Mouse (Mus musculus): ENCODE measurements at regions not wholly inside any gene's neighbourhood (a gene's known extent, or its start where the extent isn't known, plus 50 kb on each side); places are given as distances from the start of the nearest gene placed in this dataset.
"Not testable (repeated sequence)": the region's sequence is repeated elsewhere in the genome, so short reads cannot be mapped to it uniquely, and the experiment has no call there.

- DNase-seq (ENCODE audit: low read depth, low spot score), result no peak
Observed at GRCm38 (mm10) chr12:70660388-70660787, 164.9 kb upstream of the Frmd6 start.

- DNase-seq (ENCODE audit: low read depth, low spot score), result not testable (repeated sequence)
Observed at GRCm38 (mm10) chr12:70668158-70668557, 157.2 kb upstream of the Frmd6 start.

- no peak for DNase-seq (ENCODE audit: low read depth, low spot score)
Observed at GRCm38 (mm10) chr12:70672115-70672514, 153.2 kb upstream of the Frmd6 start.

GRCm38 (mm10) chr12:70673188-70673587, 152.1 kb upstream of the Frmd6 start:
- DNase-seq (ENCODE audit: low read depth, low spot score), result no peak

GRCm38 (mm10) chr12:70674144-70674543, 151.2 kb upstream of the Frmd6 start:
- no peak for DNase-seq (ENCODE audit: low read depth, low spot score)

GRCm38 (mm10) chr12:70675846-70676245, 149.5 kb upstream of the Frmd6 start:
- DNase-seq (ENCODE audit: low read depth, low spot score), result no peak

GRCm38 (mm10) chr12:70679701-70680425, 145.5 kb upstream of the Frmd6 start:
- peak; percentile 39 for DNase-seq (ENCODE audit: low read depth, low spot score)

- DNase-seq (ENCODE audit: low read depth, low spot score), result no peak
Observed at GRCm38 (mm10) chr12:70681407-70681990, 143.8 kb upstream of the Frmd6 start.

- DNase-seq (ENCODE audit: low read depth, low spot score), result no peak
Observed at GRCm38 (mm10) chr12:70684354-70684753, 141.0 kb upstream of the Frmd6 start.

GRCm38 (mm10) chr12:70685432-70685831, 139.9 kb upstream of the Frmd6 start:
- DNase-seq (ENCODE audit: low read depth, low spot score), result no peak

- DNase-seq (ENCODE audit: low read depth, low spot score), result no peak
Observed at GRCm38 (mm10) chr12:70686337-70686736, 139.0 kb upstream of the Frmd6 start.

- DNase-seq (ENCODE audit: low read depth, low spot score), result no peak
Observed at GRCm38 (mm10) chr12:70686971-70687370, 138.3 kb upstream of the Frmd6 start.

- DNase-seq (ENCODE audit: low read depth, low spot score), result no peak
Observed at GRCm38 (mm10) chr12:70695162-70695561, 130.2 kb upstream of the Frmd6 start.

GRCm38 (mm10) chr12:70696256-70696655, 129.1 kb upstream of the Frmd6 start:
- DNase-seq (ENCODE audit: low read depth, low spot score), result no peak

- DNase-seq (ENCODE audit: low read depth, low spot score), result no peak
Observed at GRCm38 (mm10) chr12:70698466-70698865, 126.8 kb upstream of the Frmd6 start.

- DNase-seq (ENCODE audit: low read depth, low spot score), result no peak
Observed at GRCm38 (mm10) chr12:70702473-70702872, 122.8 kb upstream of the Frmd6 start.

- DNase-seq (ENCODE audit: low read depth, low spot score), result no peak
Observed at GRCm38 (mm10) chr12:70706806-70707628, 118.3 kb upstream of the Frmd6 start.

- no peak for DNase-seq (ENCODE audit: low read depth, low spot score)
Observed at GRCm38 (mm10) chr12:70707629-70708289, 117.6 kb upstream of the Frmd6 start.

- no peak for DNase-seq (ENCODE audit: low read depth, low spot score)
Observed at GRCm38 (mm10) chr12:70708290-70708668, 117.0 kb upstream of the Frmd6 start.

GRCm38 (mm10) chr12:70710311-70710710, 115.0 kb upstream of the Frmd6 start:
- no peak for DNase-seq (ENCODE audit: low read depth, low spot score)

GRCm38 (mm10) chr12:70711030-70711429, 114.3 kb upstream of the Frmd6 start:
- DNase-seq (ENCODE audit: low read depth, low spot score), result no peak
